Mouse (Mus musculus) cerebellum, adult 2 months (tissue): ENCODE data around the gene Lsm2. TPM values are rescaled to one million over a fixed set of nuclear protein-coding genes. Genes with fewer than 3 reads are reported as not detected.
"Not testable (repeated sequence)": the region's sequence is repeated elsewhere in the genome, so short reads cannot be mapped to it uniquely, and the experiment has no call there.

Experiments
- DNase-seq, 2 experiments: peaks; one replicate each; pipeline ENCODE4 v3.0.0; 2021
- H3K27ac ChIP-seq: fragments of 200-500 bp; 2 replicates; pipeline ENCODE4 v1.5.1; 2012; ENCODE audit warnings: low read length, control low read depth, inconsistent platforms; ENCODE audit not compliant: insufficient read depth
- H3K27me3 ChIP-seq: fragments of 200-500 bp; 2 replicates; pipeline ENCODE4 v1.6.1; 2012; ENCODE audit warnings: inconsistent platforms, mild to moderate bottlenecking, low read length, moderate library complexity; ENCODE audit not compliant: control insufficient read depth, insufficient read depth
- H3K4me1 ChIP-seq: fragments of 200-500 bp; 2 replicates; pipeline ENCODE4 v1.6.1; 2011; ENCODE audit warnings: low read length; ENCODE audit not compliant: control insufficient read depth, insufficient read depth
- H3K4me3 ChIP-seq: fragments of 200-500 bp; replicated peaks from 2 replicates; pipeline ENCODE3; 2011; ENCODE audit warnings: mild to moderate bottlenecking, low read depth, low read length, control low read depth; ENCODE audit not compliant: insufficient read depth
- CTCF ChIP-seq: fragments of 200-500 bp; IDR thresholded peaks from 2 replicates; pipeline ENCODE4 v1.5.1; 2011; ENCODE audit warnings: low read depth, mild to moderate bottlenecking, control low read depth, low read length, moderate library complexity, borderline replicate concordance; ENCODE audit not compliant: insufficient read depth
- POLR2A ChIP-seq: fragments of 200-500 bp; IDR thresholded peaks from 2 replicates; pipeline ENCODE4 v1.6.1; 2011; ENCODE audit warnings: low read length, control low read depth, borderline replicate concordance; ENCODE audit not compliant: insufficient read depth
- WGBS: fragments of 180-500 bp; shearing (Covaris S2); methylation state at CpG from one replicate; pipeline ENCODE4 v1.1.7; 2018; 5-methylcytosine and 5-hydroxymethylcytosine counted together
- polyA plus RNA-seq: library from polyadenylated mRNA; depleted of rRNA; stranded (reverse); fragments of >200 nt; gene quantifications from 2 replicates; pipeline ENCODE4 v1.2.3, GENCODE M21; 2012

The Lsm2 gene
- polyA plus RNA-seq, 1 experiment, result 63.7 TPM

GRCm38 (mm10) chr17:34946486-34947140 lies 35.0 kb upstream of the Lsm2 start:
- no peaks in the 10 kb centered on the region for H3K27me3 ChIP-seq
- H3K27ac ChIP-seq, result no peak overlapping the region
- WGBS, result 87% methylated on average over 5 of the region's 5 CpGs
- no peaks in the 10 kb centered on the region; the same call in none of the 2 replicates for H3K4me1 ChIP-seq
- no peak overlapping the region for H3K4me3 ChIP-seq
- TF ChIP-seq CTCF (no peak), POLR2A (no peak)
- no peak for DNase-seq

GRCm38 (mm10) chr17:34947606-34948005 lies 34.1 kb upstream of the Lsm2 start:
- no peak for DNase-seq
- no peaks in the 10 kb centered on the region; the same call in none of the 2 replicates for H3K4me1 ChIP-seq
- H3K27me3 ChIP-seq, result no peaks in the 10 kb centered on the region
- H3K27ac ChIP-seq, result no peak overlapping the region
- no peak overlapping the region for H3K4me3 ChIP-seq
- no peak for TF ChIP-seq POLR2A
- peak; percentile 36; the same call in 1 of the 2 replicates for TF ChIP-seq CTCF
- WGBS, result 23% methylated on average over 8 of the region's 8 CpGs

- not testable (repeated sequence) for H3K27ac ChIP-seq, H3K4me3 ChIP-seq, DNase-seq, H3K27me3 ChIP-seq, H3K4me1 ChIP-seq
- WGBS, result 57% methylated on average over 9 of the region's 9 CpGs
Measured at GRCm38 (mm10) chr17:34948721-34949552, 32.7 kb upstream of the Lsm2 start.

GRCm38 (mm10) chr17:34949553-34949969 lies 32.1 kb upstream of the Lsm2 start:
- WGBS, result 47% methylated on average over 4 of the region's 4 CpGs
- DNase-seq, result no peak

GRCm38 (mm10) chr17:34950514-34951455 lies 30.9 kb upstream of the Lsm2 start:
- Histone ChIP-seq H3K4me1 (no peaks in the 10 kb centered on the region; the same call in none of the 2 replicates), H3K27me3 (no peaks in the 10 kb centered on the region), H3K27ac (no peak overlapping the region), H3K4me3 (peak overlapping the region; percentile 98)
- WGBS, result 34% methylated on average over 10 of the region's 10 CpGs
- DNase-seq, result no peak
- TF ChIP-seq CTCF (no peak), POLR2A (no peak)

More at GRCm38 (mm10) chr17:34949553-34949969, 32.1 kb upstream of the Lsm2 start:
- Histone ChIP-seq H3K4me1 (no peaks in the 10 kb centered on the region; the same call in none of the 2 replicates), H3K27me3 (no peaks in the 10 kb centered on the region), H3K27ac (no peak overlapping the region), H3K4me3 (no peak overlapping the region)
- TF ChIP-seq CTCF (no peak), POLR2A (no peak)

GRCm38 (mm10) chr17:34951636-34952377 lies 29.9 kb upstream of the Lsm2 start:
- peak in 1 of 2 experiments; percentile 60 for DNase-seq
- Histone ChIP-seq H3K27me3 (no peaks in the 10 kb centered on the region), H3K4me3 (peak overlapping the region; percentile 98), H3K4me1 (no peaks in the 10 kb centered on the region; the same call in none of the 2 replicates), H3K27ac (peak overlapping the region; percentile 64)
- no peak for TF ChIP-seq CTCF
- no peak for TF ChIP-seq POLR2A
- WGBS, result under 1% methylated on average over 29 of the region's 29 CpGs
